7 mouse cellular contexts compared by ENCODE assay signal in the genomic region with DNA sequence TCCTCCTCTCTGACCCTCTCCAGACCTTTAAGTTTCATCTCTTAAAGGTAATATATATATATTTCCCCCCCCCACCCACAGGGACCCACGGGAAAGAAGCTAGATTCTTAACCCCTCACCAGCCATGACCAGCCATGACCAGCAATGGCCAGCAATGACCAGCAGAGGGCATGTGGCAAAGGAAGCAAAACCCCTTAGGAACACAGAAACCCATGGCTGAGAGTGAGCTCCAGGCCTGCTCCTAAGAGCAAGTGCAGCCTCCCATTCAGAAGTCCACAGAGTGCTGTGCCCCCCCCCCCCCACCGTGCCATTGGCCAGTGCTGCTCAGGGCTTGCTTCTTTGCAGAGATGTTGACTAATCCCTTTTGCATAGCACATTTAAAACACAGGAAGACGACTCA.
DNase-seq lines count a peak whose midpoint lies in the region; ATAC-seq and TF ChIP-seq lines count a peak whose summit lies in the region.

No protein-coding gene starts in this region.

- H3K4me1 ChIP-seq in forebrain, embryonic 14.5 days (ENCODE audit: control insufficient read depth, insufficient read depth, low read length) = no peaks in the 10 kb centered on the region
- H3K4me1 ChIP-seq in kidney, embryonic 15.5 days = 0 out of 2 replicates have a peak, but pooled peaks cover 9% of the 10 kb centered on the region

- H3K9ac ChIP-seq in forebrain, embryonic 14.5 days (ENCODE audit: low read length) = no peak overlapping the region
- no peak overlapping the region for H3K9ac ChIP-seq in kidney, embryonic 15.5 days

- no peak overlapping the region for H3K4me3 ChIP-seq in forebrain, embryonic 14.5 days (ENCODE audit: low read depth, low read length)
- no peak overlapping the region for H3K4me3 ChIP-seq in kidney, embryonic 15.5 days (replicated peaks)

- no peak for TF ChIP-seq POLR2A in brain, embryonic 14.5 days (IDR thresholded peaks at IDR 0.05; ENCODE audit: borderline replicate concordance, extremely low read depth, insufficient read depth, insufficient read length, poor library complexity, severe bottlenecking)

- H3K27ac ChIP-seq in forebrain, embryonic 14.5 days (ENCODE audit: low read depth, low read length) = no peak overlapping the region
- H3K27ac ChIP-seq in kidney, embryonic 15.5 days = no peak overlapping the region

- DNase-seq in 3T3-L1 (ENCODE audit: low read depth, low spot score) = peak; percentile 65
- DNase-seq in B cell, adult 2 months = peak; percentile 54 to 55
- DNase-seq in brain, embryonic 14.5 days (ENCODE audit: low read depth) = peak; percentile 69
- DNase-seq in forebrain, embryonic 14.5 days (ENCODE audit: low spot score) = peak; percentile 68
- DNase-seq in lung, postnatal 14 days = peak; percentile 70
- peak; percentile 69 for DNase-seq in right cerebral cortex, postnatal 4 days

- peak; percentile 87 for TF ChIP-seq CTCF in brain, embryonic 14.5 days (IDR thresholded peaks at IDR 0.05; ENCODE audit: borderline replicate concordance, extremely low read depth, insufficient read depth, insufficient read length)

- 29% methylated on average over 3 of the region's 3 CpGs for WGBS in forebrain, embryonic 14.5 days
- WGBS in kidney, embryonic 15.5 days = 27% methylated on average over 3 of the region's 3 CpGs

- ATAC-seq in forebrain, embryonic 14.5 days = peak; percentile 57
- 0 out of 2 replicates have a peak, but pooled peaks have one; percentile 5 for ATAC-seq in kidney, embryonic 15.5 days (replicated peaks; ENCODE audit: low FRiP score)

- H3K36me3 ChIP-seq in forebrain, embryonic 14.5 days (ENCODE audit: control insufficient read depth, insufficient read depth, low read length) = no peaks in the 10 kb centered on the region
- H3K36me3 ChIP-seq in kidney, embryonic 15.5 days = no peaks in the 10 kb centered on the region

- H3K4me2 ChIP-seq in forebrain, embryonic 14.5 days (ENCODE audit: low read length) = no peak overlapping the region
- H3K4me2 ChIP-seq in kidney, embryonic 15.5 days = no peak overlapping the region

- H3K27me3 ChIP-seq in forebrain, embryonic 14.5 days (replicated peaks; ENCODE audit: control insufficient read depth, insufficient read depth, low read length) = no peaks in the 10 kb centered on the region
- no peaks in the 10 kb centered on the region for H3K27me3 ChIP-seq in kidney, embryonic 15.5 days

- no peaks in the 10 kb centered on the region for H3K9me3 ChIP-seq in forebrain, embryonic 14.5 days (replicated peaks; ENCODE audit: control insufficient read depth, low read length)
- H3K9me3 ChIP-seq in kidney, embryonic 15.5 days (replicated peaks) = no peaks in the 10 kb centered on the region
